Mouse (Mus musculus): ENCODE measurements around the gene Zhx3.

Gene Zhx3

GRCm38 (mm10) chr2:160804794-160805527 is 67.8 kb downstream of the Zhx3 start:
- no peak for DNase-seq (ENCODE audit: low read depth, low spot score)

- DNase-seq (ENCODE audit: low read depth, low spot score): no peak
Measured at GRCm38 (mm10) chr2:160802326-160802725, 70.5 kb downstream of the Zhx3 start.

GRCm38 (mm10) chr2:160800967-160801366 is 71.8 kb downstream of the Zhx3 start:
- no peak for DNase-seq (ENCODE audit: low read depth, low spot score)

- DNase-seq (ENCODE audit: low read depth, low spot score): no peak
Measured at GRCm38 (mm10) chr2:160798206-160798605, 74.6 kb downstream of the Zhx3 start.

GRCm38 (mm10) chr2:160796973-160797372 is 75.8 kb downstream of the Zhx3 start:
- DNase-seq (ENCODE audit: low read depth, low spot score): no peak

- peak; percentile 38 for DNase-seq (ENCODE audit: low read depth, low spot score)
Measured at GRCm38 (mm10) chr2:160793117-160793516, 79.7 kb downstream of the Zhx3 start.

GRCm38 (mm10) chr2:160789741-160790140 is 83.1 kb downstream of the Zhx3 start:
- no peak for DNase-seq (ENCODE audit: low read depth, low spot score)

- DNase-seq (ENCODE audit: low read depth, low spot score): no peak
Measured at GRCm38 (mm10) chr2:160789046-160789445, 83.8 kb downstream of the Zhx3 start.

GRCm38 (mm10) chr2:160786333-160786732 is 86.5 kb downstream of the Zhx3 start:
- DNase-seq (ENCODE audit: low read depth, low spot score): no peak

- no peak for DNase-seq (ENCODE audit: low read depth, low spot score)
Measured at GRCm38 (mm10) chr2:160780834-160781219, 92.0 kb downstream of the Zhx3 start.

GRCm38 (mm10) chr2:160780154-160780833 is 92.5 kb downstream of the Zhx3 start:
- no peak for DNase-seq (ENCODE audit: low read depth, low spot score)

- DNase-seq (ENCODE audit: low read depth, low spot score): no peak
Measured at GRCm38 (mm10) chr2:160778034-160778433, 94.8 kb downstream of the Zhx3 start.

GRCm38 (mm10) chr2:160771325-160772276 is 101.2 kb downstream of the Zhx3 start:
- no peak for DNase-seq (ENCODE audit: low read depth, low spot score)

- no peak for DNase-seq (ENCODE audit: low read depth, low spot score)
Measured at GRCm38 (mm10) chr2:160770871-160771270, 101.9 kb downstream of the Zhx3 start.

GRCm38 (mm10) chr2:160770409-160770808 is 102.4 kb downstream of the Zhx3 start:
- DNase-seq (ENCODE audit: low read depth, low spot score): no peak

- DNase-seq (ENCODE audit: low read depth, low spot score): no peak
Measured at GRCm38 (mm10) chr2:160768997-160769396, 103.8 kb downstream of the Zhx3 start.

GRCm38 (mm10) chr2:160768097-160768695 is 104.6 kb downstream of the Zhx3 start:
- DNase-seq (ENCODE audit: low read depth, low spot score): no peak

GRCm38 (mm10) chr2:160767201-160767600 is 105.6 kb downstream of the Zhx3 start:
- no peak for DNase-seq (ENCODE audit: low read depth, low spot score)

GRCm38 (mm10) chr2:160766371-160766771 is 106.4 kb downstream of the Zhx3 start:
- no peak for DNase-seq (ENCODE audit: low read depth, low spot score)

GRCm38 (mm10) chr2:160765096-160765495 is 107.7 kb downstream of the Zhx3 start:
- no peak for DNase-seq (ENCODE audit: low read depth, low spot score)

GRCm38 (mm10) chr2:160764386-160764785 is 108.4 kb downstream of the Zhx3 start:
- DNase-seq (ENCODE audit: low read depth, low spot score): no peak

- no peak for DNase-seq (ENCODE audit: low read depth, low spot score)
Measured at GRCm38 (mm10) chr2:160763816-160764215, 109.0 kb downstream of the Zhx3 start.

Measured in 3T3-L1 (cell line).